Mouse (Mus musculus): ENCODE measurements around the gene Psme2b.
"Not testable (repeated sequence)": the region's sequence is repeated elsewhere in the genome, so short reads cannot be mapped to it uniquely, and the experiment has no call there.

Gene Psme2b

GRCm38 (mm10) chr11:48902021-48902420, 44.0 kb downstream of the Psme2b start, which contains the start of gene Gm5431:
Gene Gm5431, minus strand, starts transcription at chr11:48902214.
- DNase-seq (ENCODE audit: extremely low read depth, insufficient read length, low spot score): no peak

GRCm38 (mm10) chr11:48901567-48901930, 44.4 kb downstream of the Psme2b start:
- DNase-seq (ENCODE audit: extremely low read depth, insufficient read length, low spot score): not testable (repeated sequence)

GRCm38 (mm10) chr11:48900654-48901566, 45.1 kb downstream of the Psme2b start:
- not testable (repeated sequence) for DNase-seq (ENCODE audit: extremely low read depth, insufficient read length, low spot score)

GRCm38 (mm10) chr11:48898812-48899431, 47.1 kb downstream of the Psme2b start:
- peak; percentile 46 for DNase-seq (ENCODE audit: extremely low read depth, insufficient read length, low spot score)

All from 3134 (cell line).